Mouse (Mus musculus) liver, embryonic 13.5 days (tissue): Measurements from ENCODE around the gene Tomm20. TPM values are rescaled to one million over a fixed set of nuclear protein-coding genes. Genes with fewer than 3 reads are reported as not detected.

Source experiments
- ATAC-seq: fragments of 200-750 bp; cut with Nextera tagmentation; 2 replicates; pipeline ENCODE4 v1.8.0; 2017; ENCODE audit warnings: low read depth, mild to moderate bottlenecking, moderate number of reproducible peaks, moderate library complexity
- DNase-seq: peaks from one replicate; pipeline ENCODE4 v3.0.0; 2022
- H3K27ac ChIP-seq: fragments of 300-500 bp; sonication (generic); 2 replicates; pipeline ENCODE4 v1.5.1; 2015; ENCODE audit warnings: moderate library complexity, mild to moderate bottlenecking, inconsistent platforms
- H3K27me3 ChIP-seq: fragments of 300-500 bp; sonication (generic); 2 replicates; pipeline ENCODE4 v1.6.1; 2015; ENCODE audit warnings: mild to moderate bottlenecking, inconsistent platforms
- H3K36me3 ChIP-seq: fragments of 300-500 bp; sonication (generic); 2 replicates; pipeline ENCODE4 v1.6.1; 2015; ENCODE audit warnings: mild to moderate bottlenecking, inconsistent platforms
- H3K4me1 ChIP-seq: fragments of 300-500 bp; sonication (generic); replicated peaks from 2 replicates; pipeline ENCODE4 v1.6.1; 2015; ENCODE audit warnings: inconsistent platforms
- H3K4me2 ChIP-seq: fragments of 300-500 bp; sonication (generic); 2 replicates; pipeline ENCODE4 v1.6.1; 2015; ENCODE audit warnings: inconsistent platforms, mild to moderate bottlenecking, moderate library complexity
- H3K4me3 ChIP-seq: fragments of 300-500 bp; sonication (generic); replicated peaks from 2 replicates; pipeline ENCODE4 v1.5.1; 2015; ENCODE audit warnings: mild to moderate bottlenecking, inconsistent platforms
- H3K9ac ChIP-seq: fragments of 300-500 bp; sonication (generic); 2 replicates; pipeline ENCODE4 v1.6.1; 2015; ENCODE audit warnings: mild to moderate bottlenecking, inconsistent platforms
- H3K9me3 ChIP-seq: fragments of 300-500 bp; sonication (generic); replicated peaks from 2 replicates; pipeline ENCODE4 v1.6.1; 2016; ENCODE audit warnings: inconsistent platforms
- WGBS: fragments of 180-500 bp; shearing (Covaris S2); methylation state at CpG from one replicate; pipeline ENCODE4 v1.1.7; 2015; ENCODE audit not compliant: insufficient replicate concordance; 5-methylcytosine and 5-hydroxymethylcytosine counted together
- polyA plus RNA-seq: library from polyadenylated mRNA; unstranded; fragments of >200 nt; fragmentation: Nextera tagmentation; extraction: Ambion mirVana; gene quantifications from 2 replicates; pipeline ENCODE4 v1.2.1, GENCODE M21; 2015

Gene Tomm20
- polyA plus RNA-seq, 1 experiment from 2014 or later: 202 TPM

- no peak overlapping the region for H3K9ac ChIP-seq
- H3K4me1 ChIP-seq: no peaks in the 10 kb centered on the region
- H3K36me3 ChIP-seq: peaks cover 91% of the 10 kb centered on the region
- WGBS: 81% methylated on average over 3 of the region's 3 CpGs
- H3K27ac ChIP-seq: no peak overlapping the region
- DNase-seq (no peak), ATAC-seq (no peak)
- no peaks in the 10 kb centered on the region for H3K27me3 ChIP-seq
- no peak overlapping the region for H3K4me3 ChIP-seq
- H3K9me3 ChIP-seq: no peaks in the 10 kb centered on the region
- no peak overlapping the region for H3K4me2 ChIP-seq
These were observed 15.9 kb upstream of the Tomm20 start for GRCm38 (mm10) chr8:126961516-126961915.

- ATAC-seq: no peak
- Histone ChIP-seq H3K4me1 (no peaks in the 10 kb centered on the region), H3K36me3 (peaks cover 84% of the 10 kb centered on the region), H3K4me3 (no peak overlapping the region), H3K9ac (no peak overlapping the region), H3K9me3 (no peaks in the 10 kb centered on the region), H3K27ac (no peak overlapping the region), H3K4me2 (no peak overlapping the region), H3K27me3 (no peaks in the 10 kb centered on the region)
- 83% methylated on average over 11 of the region's 11 CpGs for WGBS
- no peak for DNase-seq
These were observed 6.4 kb upstream of the Tomm20 start for GRCm38 (mm10) chr8:126951900-126952636.

- ATAC-seq (no peak), DNase-seq (no peak)
- Histone ChIP-seq H3K27ac (no peak overlapping the region), H3K4me1 (peaks cover 12% of the 10 kb centered on the region), H3K9me3 (no peaks in the 10 kb centered on the region), H3K4me2 (no peak overlapping the region), H3K27me3 (no peaks in the 10 kb centered on the region), H3K36me3 (peaks cover 60% of the 10 kb centered on the region), H3K9ac (no peak overlapping the region), H3K4me3 (no peak overlapping the region)
- 69% methylated on average over 2 of the region's 2 CpGs for WGBS
These were observed 3.9 kb upstream of the Tomm20 start for GRCm38 (mm10) chr8:126949527-126949926.

- Histone ChIP-seq H3K27me3 (no peaks in the 10 kb centered on the region), H3K4me3 (peak overlapping the region; percentile 91; the same call in 1 of the 2 replicates), H3K9ac (no peak overlapping the region), H3K9me3 (no peaks in the 10 kb centered on the region), H3K27ac (0 out of 2 replicates have a peak overlapping the region, but pooled peaks have one; percentile 63), H3K36me3 (peaks cover 49% of the 10 kb centered on the region), H3K4me1 (peaks cover 40% of the 10 kb centered on the region), H3K4me2 (peak overlapping the region; percentile 90)
- ATAC-seq (no peak), DNase-seq (no peak)
- WGBS: 81% methylated on average over 7 of the region's 7 CpGs
These were observed 800 bp upstream of the Tomm20 start for GRCm38 (mm10) chr8:126946444-126946843.

GRCm38 (mm10) chr8:126944781-126945691 is 608 bp downstream of the Tomm20 start:
- H3K27ac ChIP-seq: peak overlapping the region; percentile 81
- WGBS: under 1% methylated on average over 46 of the region's 46 CpGs

GRCm38 (mm10) chr8:126943565-126943964 is 2.1 kb downstream of the Tomm20 start:
- DNase-seq (no peak), ATAC-seq (no peak)
- H3K36me3 ChIP-seq: peaks cover 45% of the 10 kb centered on the region
- H3K27ac ChIP-seq: no peak overlapping the region
- H3K4me3 ChIP-seq: peak overlapping the region; percentile 91
- no peaks in the 10 kb centered on the region for H3K9me3 ChIP-seq
- no peaks in the 10 kb centered on the region for H3K27me3 ChIP-seq
- peak overlapping the region; percentile 94 for H3K9ac ChIP-seq
- H3K4me2 ChIP-seq: peak overlapping the region; percentile 90
- WGBS: 42% methylated on average over 7 of the region's 7 CpGs
- H3K4me1 ChIP-seq: peaks cover 43% of the 10 kb centered on the region

More at GRCm38 (mm10) chr8:126944781-126945691, 608 bp downstream of the Tomm20 start:
- DNase-seq (peak; percentile 22), ATAC-seq (peak; percentile 61)
- Histone ChIP-seq H3K4me3 (peak overlapping the region; percentile 91), H3K9me3 (no peaks in the 10 kb centered on the region), H3K9ac (peak overlapping the region; percentile 94), H3K36me3 (peaks cover 43% of the 10 kb centered on the region), H3K27me3 (no peaks in the 10 kb centered on the region), H3K4me1 (peaks cover 43% of the 10 kb centered on the region), H3K4me2 (peak overlapping the region; percentile 90)

- Histone ChIP-seq H3K4me3 (no peak overlapping the region), H3K27ac (no peak overlapping the region), H3K9ac (no peak overlapping the region), H3K4me1 (peaks cover 30% of the 10 kb centered on the region), H3K36me3 (peaks cover 80% of the 10 kb centered on the region), H3K27me3 (no peaks in the 10 kb centered on the region), H3K9me3 (no peaks in the 10 kb centered on the region), H3K4me2 (no peak overlapping the region)
- no peak for DNase-seq
- 86% methylated on average over 3 of the region's 3 CpGs for WGBS
- ATAC-seq: no peak
These were observed 8.3 kb downstream of the Tomm20 start for GRCm38 (mm10) chr8:126937337-126937736.

- Histone ChIP-seq H3K27ac (no peak overlapping the region), H3K4me1 (peaks cover 32% of the 10 kb centered on the region), H3K4me2 (no peak overlapping the region), H3K27me3 (no peaks in the 10 kb centered on the region), H3K9me3 (no peaks in the 10 kb centered on the region), H3K9ac (no peak overlapping the region), H3K4me3 (no peak overlapping the region), H3K36me3 (peaks cover 88% of the 10 kb centered on the region)
- DNase-seq (no peak), ATAC-seq (no peak)
These were observed 9.7 kb downstream of the Tomm20 start for GRCm38 (mm10) chr8:126935932-126936331.

GRCm38 (mm10) chr8:126935387-126935786 is 10.3 kb downstream of the Tomm20 start:
- peaks cover 90% of the 10 kb centered on the region for H3K36me3 ChIP-seq
- no peak for ATAC-seq
- no peak overlapping the region for H3K4me3 ChIP-seq
- peaks cover 33% of the 10 kb centered on the region for H3K4me1 ChIP-seq
- H3K9me3 ChIP-seq: no peaks in the 10 kb centered on the region
- no peaks in the 10 kb centered on the region for H3K27me3 ChIP-seq
- no peak overlapping the region for H3K27ac ChIP-seq
- no peak for DNase-seq
- H3K4me2 ChIP-seq: no peak overlapping the region
- WGBS: 91% methylated on average over 2 of the region's 2 CpGs
- no peak overlapping the region for H3K9ac ChIP-seq

GRCm38 (mm10) chr8:126932656-126933055 is 13.0 kb downstream of the Tomm20 start:
- Histone ChIP-seq H3K4me1 (peaks cover 55% of the 10 kb centered on the region), H3K27me3 (no peaks in the 10 kb centered on the region), H3K36me3 (peaks cover 78% of the 10 kb centered on the region), H3K9me3 (no peaks in the 10 kb centered on the region), H3K9ac (no peak overlapping the region), H3K27ac (peak overlapping the region; percentile 58), H3K4me2 (no peak overlapping the region), H3K4me3 (no peak overlapping the region)
- no peak for ATAC-seq
- WGBS: 61% methylated on average over 1 of the region's 1 CpGs
- DNase-seq: no peak

- no peaks in the 10 kb centered on the region for H3K27me3 ChIP-seq
- ATAC-seq: no peak
- H3K9me3 ChIP-seq: no peaks in the 10 kb centered on the region
- no peak for DNase-seq
- peaks cover 55% of the 10 kb centered on the region for H3K4me1 ChIP-seq
- peaks cover 77% of the 10 kb centered on the region for H3K36me3 ChIP-seq
- H3K4me2 ChIP-seq: no peak overlapping the region
- H3K27ac ChIP-seq: peak overlapping the region; percentile 58
- no peak overlapping the region for H3K9ac ChIP-seq
- WGBS: 86% methylated on average over 1 of the region's 1 CpGs
- H3K4me3 ChIP-seq: no peak overlapping the region
These were observed 13.4 kb downstream of the Tomm20 start for GRCm38 (mm10) chr8:126932249-126932648.
